Mouse (Mus musculus) forebrain, embryonic 14.5 days (tissue): ENCODE measurements around the gene Taok1. TPM values are rescaled to one million over a fixed set of nuclear protein-coding genes. Genes with fewer than 3 reads are reported as not detected.

Experiments used
- ATAC-seq: fragments of 200-750 bp; cut with Nextera tagmentation; 2 replicates; pipeline ENCODE4 v1.8.0; 2017; ENCODE audit warnings: mild to moderate bottlenecking, moderate library complexity
- DNase-seq: peaks from one replicate; pipeline ENCODE4 v3.0.0-alpha.2; 2015; ENCODE audit warnings: low spot score
- H3K27ac ChIP-seq: fragments of 300-500 bp; sonication (generic); 2 replicates; pipeline ENCODE4 v1.5.1; 2014; ENCODE audit warnings: low read depth, mild to moderate bottlenecking, control low read depth, low read length, moderate library complexity
- H3K27me3 ChIP-seq: fragments of 300-500 bp; sonication (generic); replicated peaks from 2 replicates; pipeline ENCODE4 v1.6.1; 2014; ENCODE audit warnings: low read length, control low read depth, mixed read lengths; ENCODE audit not compliant: control insufficient read depth, insufficient read depth
- H3K36me3 ChIP-seq: fragments of 300-500 bp; sonication (generic); 2 replicates; pipeline ENCODE4 v1.6.1; 2014; ENCODE audit warnings: low read length, control low read depth; ENCODE audit not compliant: control insufficient read depth, insufficient read depth
- H3K4me1 ChIP-seq: fragments of 300-500 bp; sonication (generic); 2 replicates; pipeline ENCODE4 v1.6.1; 2014; ENCODE audit warnings: antibody characterized with exemption, low read length, control low read depth; ENCODE audit not compliant: control insufficient read depth, insufficient read depth
- H3K4me2 ChIP-seq: fragments of 300-500 bp; sonication (generic); 2 replicates; pipeline ENCODE4 v1.6.1; 2014; ENCODE audit warnings: mild to moderate bottlenecking, control low read depth, low read length
- H3K4me3 ChIP-seq: fragments of 300-500 bp; sonication (generic); 2 replicates; pipeline ENCODE4 v1.5.1; 2014; ENCODE audit warnings: low read depth, low read length, control low read depth
- H3K9ac ChIP-seq: fragments of 300-500 bp; sonication (generic); 2 replicates; pipeline ENCODE4 v1.6.1; 2014; ENCODE audit warnings: mild to moderate bottlenecking, low read length, control low read depth, moderate library complexity
- H3K9me3 ChIP-seq: fragments of 300-500 bp; sonication (generic); replicated peaks from 2 replicates; pipeline ENCODE4 v1.6.1; 2016; ENCODE audit warnings: low read length, control low read depth, mixed read lengths; ENCODE audit not compliant: control insufficient read depth
- WGBS: fragments of 180-500 bp; shearing (Covaris S2); extraction: QIAGEN DNeasy Blood & Tissue Kit; methylation state at CpG from one replicate; pipeline ENCODE4 v1.1.7; 2014; 5-methylcytosine and 5-hydroxymethylcytosine counted together
- polyA plus RNA-seq: library from polyadenylated mRNA; unstranded; fragments of >200 nt; fragmentation: Nextera tagmentation; extraction: Ambion mirVana; gene quantifications from 2 replicates; pipeline ENCODE4 v1.2.1, GENCODE M21; 2014

The Taok1 gene
- polyA plus RNA-seq, 1 experiment from 2014 or later: 28.5 TPM

DNA sequence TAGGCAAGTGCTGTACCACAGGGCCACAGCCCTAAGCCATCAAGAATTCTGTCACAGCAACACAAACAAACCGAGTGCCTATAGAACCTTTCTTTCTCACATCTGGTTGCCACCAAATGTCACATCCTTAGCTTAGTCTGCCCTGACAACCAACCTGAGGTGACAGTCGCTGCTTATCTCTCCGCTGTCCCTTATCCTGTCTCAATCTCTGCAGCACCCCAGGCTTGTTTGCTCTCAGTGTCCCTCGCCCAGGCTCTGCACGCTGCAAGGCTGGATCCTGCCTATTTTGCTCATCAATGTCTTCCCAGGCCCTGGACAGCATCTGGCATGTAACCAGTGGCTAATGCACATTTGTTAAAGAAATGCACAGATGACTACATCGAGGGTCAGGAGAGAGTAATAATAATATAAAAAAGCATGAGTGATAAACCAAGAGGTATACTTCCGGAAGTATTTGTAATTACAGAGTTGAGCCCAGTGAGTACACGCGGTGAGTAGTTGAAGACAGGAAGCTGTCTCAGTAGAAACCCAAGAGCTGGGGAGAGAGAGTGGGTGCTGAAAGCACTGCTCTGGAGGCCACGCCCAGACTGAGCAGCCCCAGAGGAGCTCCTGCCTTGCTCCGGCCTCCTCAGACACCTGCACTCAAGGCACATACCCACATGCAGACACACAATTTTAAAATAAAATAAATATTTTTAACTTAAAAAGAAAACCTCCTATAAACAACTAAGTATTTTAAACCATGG, 123.9 kb downstream of the Taok1 start:
- ATAC-seq (no peak), DNase-seq (no peak)
- WGBS: 87% methylated on average over 11 of the region's 11 CpGs
- H3K4me3 ChIP-seq: no peak overlapping the region
- H3K4me1 ChIP-seq: peaks cover 42% of the 10 kb centered on the region
- H3K27ac ChIP-seq: no peak overlapping the region
- no peak overlapping the region for H3K4me2 ChIP-seq
- H3K9ac ChIP-seq: 0 out of 2 replicates have a peak overlapping the region, but pooled peaks have one; percentile 8
- H3K9me3 ChIP-seq: no peaks in the 10 kb centered on the region
- H3K27me3 ChIP-seq: no peaks in the 10 kb centered on the region
- 0 out of 2 replicates have a peak, but pooled peaks cover 7% of the 10 kb centered on the region for H3K36me3 ChIP-seq

DNA sequence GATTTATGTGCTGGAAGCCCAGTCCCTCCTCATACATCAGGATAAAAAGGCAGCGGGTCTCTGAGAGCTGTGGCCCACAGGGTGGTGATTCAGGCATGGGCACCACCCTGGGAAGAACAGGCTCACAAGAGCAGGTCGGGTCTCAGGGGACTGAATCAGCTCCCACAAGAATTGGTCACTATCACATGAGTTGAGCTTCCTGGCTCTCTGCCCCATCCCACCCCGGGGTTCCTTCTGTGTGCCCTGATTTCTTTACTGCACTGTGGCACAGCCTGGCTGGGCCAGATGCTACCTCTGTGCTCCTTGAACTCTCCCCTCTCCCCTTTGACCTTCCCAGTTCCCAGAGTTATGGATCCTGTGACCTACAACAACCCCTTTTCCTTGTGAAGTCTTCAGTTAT, 124.6 kb downstream of the Taok1 start:
- ATAC-seq (no peak), DNase-seq (no peak)
- Histone ChIP-seq H3K9me3 (no peaks in the 10 kb centered on the region), H3K4me3 (no peak overlapping the region), H3K4me1 (peaks cover 37% of the 10 kb centered on the region), H3K27me3 (no peaks in the 10 kb centered on the region), H3K27ac (no peak overlapping the region), H3K9ac (no peak overlapping the region), H3K4me2 (no peak overlapping the region), H3K36me3 (0 out of 2 replicates have a peak, but pooled peaks cover 7% of the 10 kb centered on the region)
- 75% methylated on average over 3 of the region's 3 CpGs for WGBS

Other genes with a start within 250 kb of the Taok1 start
- 0.06 TPM in 1 of 2 replicates, not detected in the other for gene Coro6, start 145.4 kb downstream of the Taok1 start, polyA plus RNA-seq
- gene Ankrd13b, start 118.1 kb downstream of the Taok1 start, polyA plus RNA-seq: 25.3 and 32.7 TPM in 2 replicates
- 16.3 and 18.7 TPM in 2 replicates for gene Git1, start 114.3 kb downstream of the Taok1 start, polyA plus RNA-seq
- 1.2 and 1.8 TPM in 2 replicates for gene Abhd15, start 92.7 kb downstream of the Taok1 start, polyA plus RNA-seq
- gene Trp53i13, start 91.8 kb downstream of the Taok1 start, polyA plus RNA-seq: 16.3 and 16.6 TPM in 2 replicates
- gene Gm10392, start 88.6 kb downstream of the Taok1 start, polyA plus RNA-seq: not detected in 2 replicates
- gene Nufip2, start 78.3 kb upstream of the Taok1 start, polyA plus RNA-seq: 3.5 and 6.0 TPM in 2 replicates
- 0.40 and 1.0 TPM in 2 replicates for gene Cryba1, start 117.5 kb upstream of the Taok1 start, polyA plus RNA-seq
- 30.0 and 37.1 TPM in 2 replicates for gene Myo18a, start 155.4 kb upstream of the Taok1 start, polyA plus RNA-seq
- 0.55 and 0.85 TPM in 2 replicates for gene Gm10277, start 179.9 kb upstream of the Taok1 start, polyA plus RNA-seq